Mouse (Mus musculus) stomach, embryonic 15.5 days (tissue): ENCODE measurements around the gene Agpat3. TPM values are rescaled to one million over a fixed set of nuclear protein-coding genes. Genes with fewer than 3 reads are reported as not detected.

ENCODE experiments used
- ATAC-seq: fragments of 200-750 bp; cut with Nextera tagmentation; 2 replicates; pipeline ENCODE4 v1.8.0; 2017; ENCODE audit warnings: low read depth, moderate number of reproducible peaks, moderate TSS enrichment; ENCODE audit not compliant: insufficient read depth, low FRiP score
- H3K27ac ChIP-seq: fragments of 300-500 bp; sonication (generic); 2 replicates; pipeline ENCODE4 v1.5.1; 2015; ENCODE audit warnings: mild to moderate bottlenecking, inconsistent platforms
- H3K27me3 ChIP-seq: fragments of 300-500 bp; sonication (generic); replicated peaks from 2 replicates; pipeline ENCODE4 v1.6.1; 2015; ENCODE audit warnings: inconsistent platforms
- H3K36me3 ChIP-seq: fragments of 300-500 bp; sonication (generic); 2 replicates; pipeline ENCODE4 v1.6.1; 2015; ENCODE audit warnings: inconsistent platforms
- H3K4me1 ChIP-seq: fragments of 300-500 bp; sonication (generic); 2 replicates; pipeline ENCODE4 v1.6.1; 2015; ENCODE audit warnings: inconsistent platforms
- H3K4me2 ChIP-seq: fragments of 300-500 bp; sonication (generic); 2 replicates; pipeline ENCODE4 v1.6.1; 2015; ENCODE audit warnings: mild to moderate bottlenecking, inconsistent platforms
- H3K4me3 ChIP-seq: fragments of 300-500 bp; sonication (generic); replicated peaks from 2 replicates; pipeline ENCODE4 v1.5.1; 2015; ENCODE audit warnings: inconsistent platforms
- H3K9ac ChIP-seq: fragments of 300-500 bp; sonication (generic); 2 replicates; pipeline ENCODE4 v1.6.1; 2015; ENCODE audit warnings: inconsistent platforms
- H3K9me3 ChIP-seq: fragments of 300-500 bp; sonication (generic); 2 replicates; pipeline ENCODE4 v1.6.1; 2016; ENCODE audit warnings: inconsistent platforms
- WGBS: fragments of 180-500 bp; shearing (Covaris S2); methylation state at CpG from one replicate; pipeline ENCODE4 v1.1.7; 2015; 5-methylcytosine and 5-hydroxymethylcytosine counted together
- microRNA-seq: library from miRNA; unstranded; fragments of <30 nt; microRNA quantifications from one replicate; pipeline ENCODE4, GENCODE M21; 2016
- polyA plus RNA-seq: library from polyadenylated mRNA; unstranded; fragments of >200 nt; fragmentation: Nextera tagmentation; extraction: Ambion mirVana; gene quantifications from 2 replicates; pipeline ENCODE4 v1.2.1, GENCODE M21; 2015

Agpat3 gene
- polyA plus RNA-seq, 1 experiment from 2014 or later = 60.7 TPM

DNA sequence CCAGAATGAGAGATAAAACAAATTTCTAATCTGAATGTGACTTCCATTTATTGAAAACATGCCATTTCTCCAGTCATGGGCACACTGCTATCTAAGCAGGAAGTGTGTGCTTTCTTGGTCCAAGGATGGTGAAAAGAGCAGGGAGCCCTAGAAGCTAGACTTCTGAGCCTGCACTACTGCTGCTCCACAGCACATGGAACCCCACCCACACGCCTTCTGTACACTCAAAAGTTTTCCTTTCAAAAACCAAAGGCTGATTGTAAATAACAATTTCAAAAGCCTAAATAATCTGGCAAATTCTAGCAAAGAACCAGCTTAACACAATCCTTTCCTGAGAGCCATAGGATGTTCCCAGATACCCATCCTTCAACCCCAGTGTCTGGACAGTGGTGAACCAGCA lies 132.8 kb downstream of the Agpat3 start:
- no peak overlapping the region for H3K4me2 ChIP-seq
- no peak overlapping the region for H3K9ac ChIP-seq
- no peaks in the 10 kb centered on the region for H3K27me3 ChIP-seq
- 86% methylated on average over 1 of the region's 1 CpGs for WGBS
- peaks cover 20% of the 10 kb centered on the region; the same call in 1 of the 2 replicates for H3K36me3 ChIP-seq
- H3K9me3 ChIP-seq = no peaks in the 10 kb centered on the region
- ATAC-seq = no peak
- no peak overlapping the region for H3K4me3 ChIP-seq
- H3K4me1 ChIP-seq = no peaks in the 10 kb centered on the region
- H3K27ac ChIP-seq = no peak overlapping the region

Small RNAs within 50 kb of the gene (microRNA-seq; reads per million reads assigned to microRNA genes)
- not detected for gene Mir7659

Other genes starting within 250 kb of the Agpat3 start
- 32.7 and 40.2 TPM in 2 replicates for gene D10Jhu81e, start 182.7 kb downstream of the Agpat3 start, polyA plus RNA-seq
- gene Pwp2, start 167.3 kb downstream of the Agpat3 start, polyA plus RNA-seq = 14.6 and 17.3 TPM in 2 replicates
- 15.6 and 18.2 TPM in 2 replicates for gene Trappc10, start 107.8 kb downstream of the Agpat3 start, polyA plus RNA-seq
- 289 and 316 TPM in 2 replicates for gene Rrp1, start 60.6 kb upstream of the Agpat3 start, polyA plus RNA-seq
- 348 and 423 TPM in 2 replicates for gene Cstb, start 73.2 kb upstream of the Agpat3 start, polyA plus RNA-seq
- gene Pdxk, start 112.5 kb upstream of the Agpat3 start, polyA plus RNA-seq = 11.8 and 14.3 TPM in 2 replicates
- not detected in 2 replicates for gene Olfr1358, start 164.9 kb upstream of the Agpat3 start, polyA plus RNA-seq
- 52.8 and 55.7 TPM in 2 replicates for gene Ilvbl, start 221.9 kb upstream of the Agpat3 start, polyA plus RNA-seq
- gene Syde1, start 239.5 kb upstream of the Agpat3 start, polyA plus RNA-seq = 13.1 and 13.2 TPM in 2 replicates